Mouse (Mus musculus): ENCODE measurements around the gene Ppan. TPM values are rescaled to one million over a fixed set of nuclear protein-coding genes. Genes with fewer than 3 reads are reported as not detected.

Gene Ppan
- polyA plus RNA-seq, 1 experiment from 2014 or later = 178 TPM

DNA sequence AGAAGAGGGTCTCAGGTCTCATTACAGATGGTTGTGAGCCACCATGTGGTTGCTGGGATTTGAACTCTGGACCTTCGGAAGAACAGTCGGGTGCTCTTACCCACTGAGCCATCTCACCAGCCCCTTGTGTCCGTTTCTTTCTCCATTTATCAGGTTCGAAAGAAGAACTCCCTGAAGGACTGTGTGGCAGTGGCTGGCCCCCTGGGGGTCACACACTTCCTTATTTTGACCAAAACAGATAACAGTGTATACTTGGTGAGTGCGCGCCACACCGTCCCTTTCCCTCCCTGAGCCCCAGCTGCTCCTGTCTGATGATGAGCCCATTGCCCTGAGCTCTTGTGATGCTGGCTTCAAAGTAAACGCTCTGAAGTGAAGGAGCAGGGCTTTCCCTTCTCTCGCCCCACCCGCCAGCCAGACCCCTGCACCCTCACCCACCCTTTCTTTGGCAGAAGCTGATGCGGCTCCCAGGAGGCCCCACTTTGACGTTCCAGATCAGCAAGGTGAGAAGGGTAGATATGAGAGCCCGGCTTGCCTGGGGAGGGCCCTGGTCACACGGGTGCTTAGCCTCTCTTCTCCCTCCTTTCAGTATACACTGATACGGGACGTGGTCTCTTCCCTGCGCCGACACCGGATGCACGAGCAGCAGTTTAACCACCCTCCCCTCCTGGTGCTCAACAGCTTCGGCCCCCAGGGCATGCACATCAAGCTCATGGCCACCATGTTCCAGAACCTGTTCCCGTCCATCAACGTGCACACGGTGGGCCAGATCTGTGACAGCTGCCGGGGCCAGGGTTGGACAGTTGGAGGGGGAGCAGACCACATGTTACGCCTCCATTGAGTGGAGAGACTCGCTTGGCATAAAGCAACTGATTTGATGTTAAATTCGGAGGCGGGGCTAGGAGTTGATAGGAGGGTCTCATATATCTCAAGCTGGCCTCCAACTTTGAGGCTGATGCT is 1.5 kb downstream of the Ppan start:
- Histone ChIP-seq H3K4me3 (ENCODE audit: low read depth, low read length) (peak overlapping the region; percentile 67), H3K36me3 (ENCODE audit: control insufficient read depth, insufficient read depth, low read length) (peaks cover 50% of the 10 kb centered on the region), H3K9ac (ENCODE audit: low read depth, low read length) (peak overlapping the region; percentile 93), H3K27ac (ENCODE audit: low read depth, low read length) (peak overlapping the region; percentile 95), H3K4me1 (replicated peaks; ENCODE audit: control insufficient read depth, insufficient read depth, low read length) (peaks cover 16% of the 10 kb centered on the region), H3K27me3 (replicated peaks; ENCODE audit: control insufficient read depth, insufficient read depth, low read length) (no peaks in the 10 kb centered on the region), H3K9me3 (ENCODE audit: control insufficient read depth, low read length) (no peaks in the 10 kb centered on the region), H3K4me2 (peak overlapping the region; percentile 76)
- WGBS = 53% methylated on average over 29 of the region's 29 CpGs
- ATAC-seq (replicated peaks; ENCODE audit: low FRiP score) (peak; percentile 76), DNase-seq (ENCODE audit: low spot score) (no peak)

DNA sequence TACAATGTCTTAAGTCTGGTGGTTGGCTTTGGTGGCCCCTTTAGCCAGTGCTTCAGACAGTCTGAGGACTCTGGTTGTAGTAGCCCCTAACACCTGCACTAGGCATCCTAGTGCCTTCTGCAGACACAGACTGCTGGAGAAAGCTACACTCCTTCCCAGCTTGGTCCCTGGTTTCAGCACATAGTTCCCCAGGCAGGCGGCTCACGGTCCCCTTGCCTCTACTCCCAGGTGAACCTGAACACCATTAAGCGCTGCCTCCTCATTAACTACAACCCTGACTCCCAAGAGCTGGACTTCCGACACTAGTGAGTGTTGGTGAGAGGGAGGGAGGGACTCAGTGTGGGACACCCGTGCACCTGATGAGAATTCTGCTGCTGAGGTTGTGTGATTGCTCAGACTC is 2.4 kb downstream of the Ppan start:
- DNase-seq (ENCODE audit: low spot score) (no peak), ATAC-seq (replicated peaks; ENCODE audit: low FRiP score) (no peak)
- Histone ChIP-seq H3K27ac (ENCODE audit: low read depth, low read length) (peak overlapping the region; percentile 95), H3K27me3 (replicated peaks; ENCODE audit: control insufficient read depth, insufficient read depth, low read length) (no peaks in the 10 kb centered on the region), H3K9me3 (ENCODE audit: control insufficient read depth, low read length) (no peaks in the 10 kb centered on the region), H3K9ac (ENCODE audit: low read depth, low read length) (peak overlapping the region; percentile 93; the same call in 1 of the 2 replicates), H3K36me3 (ENCODE audit: control insufficient read depth, insufficient read depth, low read length) (peaks cover 60% of the 10 kb centered on the region), H3K4me2 (peak overlapping the region; percentile 76), H3K4me1 (replicated peaks; ENCODE audit: control insufficient read depth, insufficient read depth, low read length) (peaks cover 16% of the 10 kb centered on the region), H3K4me3 (ENCODE audit: low read depth, low read length) (peak overlapping the region; percentile 67; the same call in 1 of the 2 replicates)
- WGBS = 89% methylated on average over 5 of the region's 5 CpGs

DNA sequence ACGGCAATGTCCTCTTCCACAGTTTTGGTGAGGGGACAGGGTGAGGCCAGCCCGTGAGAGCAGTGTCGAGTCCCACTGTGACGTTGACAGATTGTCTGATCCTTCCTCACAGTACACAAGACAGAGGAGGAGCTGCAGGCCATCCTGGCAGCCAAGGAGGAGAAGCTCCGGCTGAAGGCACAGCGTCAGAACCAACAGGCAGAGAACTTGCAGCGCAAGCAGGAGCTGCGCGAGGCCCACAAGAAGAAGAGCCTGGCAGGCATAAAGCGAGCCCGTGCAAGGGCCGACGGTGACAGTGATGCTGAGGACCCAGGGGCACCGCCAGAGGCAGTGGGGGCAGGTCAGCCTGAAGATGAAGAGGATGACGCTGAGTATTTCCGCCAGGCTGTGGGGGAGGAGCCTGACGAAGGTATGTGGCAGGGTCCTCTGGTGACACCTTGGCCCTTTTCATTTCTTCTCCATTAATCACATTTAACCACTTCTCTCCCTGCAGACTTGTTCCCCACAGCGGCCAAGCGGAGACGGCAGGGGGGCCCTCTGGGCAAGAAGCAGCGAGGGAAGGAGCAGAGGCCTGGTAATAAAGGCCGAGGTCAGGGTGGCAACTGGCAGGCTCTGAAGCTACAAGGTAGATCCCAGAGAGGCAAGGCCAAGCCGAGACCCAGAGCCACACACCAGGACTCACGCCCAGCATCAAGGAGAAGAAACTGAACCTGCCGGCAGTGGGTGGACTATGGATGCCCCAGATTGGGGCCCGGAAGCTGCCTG is 3.5 kb downstream of the Ppan start:
- H3K4me3 ChIP-seq (ENCODE audit: low read depth, low read length) = peak overlapping the region; percentile 67; the same call in 1 of the 2 replicates
- peak overlapping the region; percentile 93; the same call in 1 of the 2 replicates for H3K9ac ChIP-seq (ENCODE audit: low read depth, low read length)
- no peak overlapping the region for H3K4me2 ChIP-seq
- peaks cover 16% of the 10 kb centered on the region for H3K4me1 ChIP-seq (replicated peaks; ENCODE audit: control insufficient read depth, insufficient read depth, low read length)
- peaks cover 70% of the 10 kb centered on the region for H3K36me3 ChIP-seq (ENCODE audit: control insufficient read depth, insufficient read depth, low read length)
- H3K9me3 ChIP-seq (ENCODE audit: control insufficient read depth, low read length) = no peaks in the 10 kb centered on the region
- H3K27ac ChIP-seq (ENCODE audit: low read depth, low read length) = peak overlapping the region; percentile 62
- DNase-seq (ENCODE audit: low spot score) (no peak), ATAC-seq (replicated peaks; ENCODE audit: low FRiP score) (no peak)
- 77% methylated on average over 26 of the region's 26 CpGs for WGBS
- no peaks in the 10 kb centered on the region for H3K27me3 ChIP-seq (replicated peaks; ENCODE audit: control insufficient read depth, insufficient read depth, low read length)

DNA sequence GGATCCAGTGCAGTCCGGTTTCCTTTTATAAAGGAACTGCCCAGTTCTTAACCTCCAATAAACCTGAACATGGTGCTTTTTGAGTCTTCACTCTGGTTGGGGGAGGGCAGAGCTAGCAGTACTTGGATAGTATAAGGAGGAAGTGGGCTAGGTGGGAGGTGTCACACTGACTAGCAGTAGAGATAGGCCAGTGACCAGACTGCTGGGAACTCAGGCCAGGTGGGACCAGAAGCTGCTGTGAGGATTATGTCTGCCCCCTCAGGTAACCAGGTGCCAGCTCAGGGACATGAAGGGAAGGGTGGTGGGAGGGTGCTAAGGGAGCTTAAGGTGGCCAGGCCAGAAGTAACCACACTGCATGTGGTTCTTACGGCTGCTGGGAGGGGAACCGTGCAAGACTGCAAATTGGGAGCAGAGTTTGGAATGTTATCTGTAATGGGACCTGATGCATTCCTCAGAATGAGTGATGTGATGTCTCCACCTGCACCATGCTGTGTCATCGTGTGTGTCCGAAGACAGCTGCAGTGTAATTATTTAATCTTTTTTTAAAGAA is 4.2 kb downstream of the Ppan start:
- Histone ChIP-seq H3K9me3 (ENCODE audit: control insufficient read depth, low read length) (no peaks in the 10 kb centered on the region), H3K4me2 (no peak overlapping the region), H3K36me3 (ENCODE audit: control insufficient read depth, insufficient read depth, low read length) (peaks cover 72% of the 10 kb centered on the region), H3K4me1 (replicated peaks; ENCODE audit: control insufficient read depth, insufficient read depth, low read length) (peaks cover 22% of the 10 kb centered on the region), H3K9ac (ENCODE audit: low read depth, low read length) (peak overlapping the region; percentile 34; the same call in 1 of the 2 replicates), H3K4me3 (ENCODE audit: low read depth, low read length) (peak overlapping the region; percentile 17; the same call in 1 of the 2 replicates), H3K27ac (ENCODE audit: low read depth, low read length) (peak overlapping the region; percentile 62), H3K27me3 (replicated peaks; ENCODE audit: control insufficient read depth, insufficient read depth, low read length) (no peaks in the 10 kb centered on the region)
- 56% methylated on average over 5 of the region's 5 CpGs for WGBS
- no peak for ATAC-seq (replicated peaks; ENCODE audit: low FRiP score)
- peak; percentile 62 for DNase-seq (ENCODE audit: low spot score)

DNA sequence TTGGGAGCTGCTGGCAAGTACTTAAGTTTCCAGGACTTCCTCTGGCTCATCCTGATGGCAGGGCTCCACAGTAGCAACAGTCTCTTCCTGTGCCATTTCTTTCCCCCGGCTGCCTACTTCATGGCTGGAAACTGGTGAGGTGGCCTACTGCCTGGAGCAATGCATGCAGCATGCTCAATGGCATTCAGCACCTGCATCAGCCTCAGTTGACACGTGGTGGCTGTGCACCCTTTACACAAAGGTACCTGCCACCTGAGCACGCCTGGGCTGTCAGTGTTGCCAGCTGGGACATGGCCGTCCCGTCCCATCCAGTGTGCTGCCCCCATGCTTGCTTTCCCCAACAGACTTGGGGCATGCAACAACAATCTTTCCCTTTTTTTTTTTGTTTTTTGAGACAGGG is 5.1 kb downstream of the Ppan start:
- Histone ChIP-seq H3K4me2 (no peak overlapping the region), H3K9ac (ENCODE audit: low read depth, low read length) (no peak overlapping the region), H3K9me3 (ENCODE audit: control insufficient read depth, low read length) (no peaks in the 10 kb centered on the region), H3K27ac (ENCODE audit: low read depth, low read length) (0 out of 2 replicates have a peak overlapping the region, but pooled peaks have one; percentile 0), H3K4me1 (replicated peaks; ENCODE audit: control insufficient read depth, insufficient read depth, low read length) (peaks cover 27% of the 10 kb centered on the region), H3K27me3 (replicated peaks; ENCODE audit: control insufficient read depth, insufficient read depth, low read length) (no peaks in the 10 kb centered on the region), H3K36me3 (ENCODE audit: control insufficient read depth, insufficient read depth, low read length) (peaks cover 72% of the 10 kb centered on the region), H3K4me3 (ENCODE audit: low read depth, low read length) (0 out of 2 replicates have a peak overlapping the region, but pooled peaks have one; percentile 7)
- no peak for DNase-seq (ENCODE audit: low spot score)
- no peak for ATAC-seq (replicated peaks; ENCODE audit: low FRiP score)
- 59% methylated on average over 5 of the region's 5 CpGs for WGBS

DNA sequence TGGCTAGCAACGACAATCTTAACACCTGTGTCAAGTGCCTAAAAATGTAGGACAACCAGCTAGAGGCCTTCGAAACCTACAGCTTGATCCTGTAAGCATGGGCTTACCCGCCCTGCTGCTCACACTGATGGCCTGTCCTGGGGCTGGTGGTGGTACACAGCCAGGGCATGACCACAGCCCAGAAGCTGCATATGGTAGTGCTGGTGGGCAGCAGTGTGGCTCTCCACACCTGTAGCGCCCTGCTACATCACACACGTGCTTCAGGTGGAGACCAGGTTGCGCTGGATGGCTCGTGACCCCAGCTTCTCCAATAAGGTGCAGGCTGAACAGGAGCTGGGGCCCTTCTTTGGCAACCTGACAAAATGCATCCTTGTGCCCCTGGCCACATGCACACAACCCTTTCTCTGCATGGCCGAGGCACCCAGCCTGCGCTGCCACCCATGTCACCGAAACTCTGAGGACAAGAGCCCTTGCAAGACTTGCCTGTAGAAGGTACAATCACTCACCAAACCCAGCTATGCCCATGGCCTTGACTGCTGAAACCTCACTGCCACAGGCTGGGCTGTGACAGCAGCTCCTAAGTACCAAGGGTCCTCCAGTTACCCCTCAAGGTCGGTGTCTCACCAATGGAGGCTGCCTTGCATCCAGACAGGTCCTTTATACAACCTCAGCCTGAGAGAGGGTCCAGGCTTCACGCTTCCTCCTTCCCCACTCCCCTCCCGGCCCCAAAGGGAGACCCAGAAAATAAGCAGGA is 5.8 kb downstream of the Ppan start:
- no peak overlapping the region for H3K9ac ChIP-seq (ENCODE audit: low read depth, low read length)
- H3K36me3 ChIP-seq (ENCODE audit: control insufficient read depth, insufficient read depth, low read length) = peaks cover 72% of the 10 kb centered on the region
- 0 out of 2 replicates have a peak overlapping the region, but pooled peaks have one; percentile 7 for H3K4me3 ChIP-seq (ENCODE audit: low read depth, low read length)
- H3K4me1 ChIP-seq (replicated peaks; ENCODE audit: control insufficient read depth, insufficient read depth, low read length) = peaks cover 27% of the 10 kb centered on the region
- H3K9me3 ChIP-seq (ENCODE audit: control insufficient read depth, low read length) = no peaks in the 10 kb centered on the region
- no peaks in the 10 kb centered on the region for H3K27me3 ChIP-seq (replicated peaks; ENCODE audit: control insufficient read depth, insufficient read depth, low read length)
- DNase-seq (ENCODE audit: low spot score) (no peak), ATAC-seq (replicated peaks; ENCODE audit: low FRiP score) (no peak)
- no peak overlapping the region for H3K4me2 ChIP-seq
- 0 out of 2 replicates have a peak overlapping the region, but pooled peaks have one; percentile 38 for H3K27ac ChIP-seq (ENCODE audit: low read depth, low read length)
- WGBS = 82% methylated on average over 13 of the region's 13 CpGs

DNA sequence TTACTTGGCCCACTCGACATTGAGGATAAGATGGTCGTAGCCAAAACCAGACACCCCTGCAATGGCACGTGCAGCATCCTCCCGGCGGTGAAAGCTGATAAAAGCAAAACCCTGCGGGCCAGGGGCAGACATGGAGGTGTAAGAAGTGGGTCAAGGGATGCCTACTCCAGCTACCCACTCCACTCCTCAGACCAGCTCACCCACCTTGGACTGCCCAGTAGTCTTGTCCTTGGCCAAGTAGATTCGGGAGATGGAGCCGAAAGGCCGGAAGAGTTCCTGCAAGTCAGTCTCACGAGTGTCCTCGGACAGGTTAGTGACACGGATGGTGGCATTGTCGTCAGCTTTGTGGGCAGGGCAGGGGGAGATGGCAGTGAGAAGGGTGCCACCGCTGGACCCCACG is 6.7 kb downstream of the Ppan start:
- Histone ChIP-seq H3K27me3 (replicated peaks; ENCODE audit: control insufficient read depth, insufficient read depth, low read length) (no peaks in the 10 kb centered on the region), H3K4me2 (no peak overlapping the region), H3K4me1 (replicated peaks; ENCODE audit: control insufficient read depth, insufficient read depth, low read length) (peaks cover 21% of the 10 kb centered on the region), H3K9me3 (ENCODE audit: control insufficient read depth, low read length) (no peaks in the 10 kb centered on the region), H3K36me3 (ENCODE audit: control insufficient read depth, insufficient read depth, low read length) (peaks cover 69% of the 10 kb centered on the region), H3K9ac (ENCODE audit: low read depth, low read length) (no peak overlapping the region), H3K27ac (ENCODE audit: low read depth, low read length) (0 out of 2 replicates have a peak overlapping the region, but pooled peaks have one; percentile 38), H3K4me3 (ENCODE audit: low read depth, low read length) (no peak overlapping the region)
- 90% methylated on average over 15 of the region's 15 CpGs for WGBS
- ATAC-seq (replicated peaks; ENCODE audit: low FRiP score) = no peak
- no peak for DNase-seq (ENCODE audit: low spot score)

DNA sequence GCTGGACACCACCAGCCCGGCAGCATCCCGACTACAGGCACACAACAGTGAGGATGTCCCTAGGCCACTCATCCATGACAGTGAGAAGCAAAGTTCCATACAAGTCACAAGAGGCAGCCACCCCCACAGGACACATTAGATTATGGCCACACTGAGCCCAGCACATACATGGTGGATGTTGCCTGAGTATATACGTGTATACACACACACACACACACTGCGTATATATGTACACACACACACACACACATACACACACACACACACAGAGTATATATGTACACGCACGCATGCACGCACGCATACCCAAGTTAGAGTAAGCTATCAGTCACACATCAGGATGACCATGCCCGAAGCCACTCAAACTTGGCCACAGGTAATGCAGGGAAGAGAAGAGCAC is 7.4 kb downstream of the Ppan start:
- Histone ChIP-seq H3K36me3 (ENCODE audit: control insufficient read depth, insufficient read depth, low read length) (peaks cover 62% of the 10 kb centered on the region), H3K27me3 (replicated peaks; ENCODE audit: control insufficient read depth, insufficient read depth, low read length) (no peaks in the 10 kb centered on the region), H3K27ac (ENCODE audit: low read depth, low read length) (no peak overlapping the region), H3K9ac (ENCODE audit: low read depth, low read length) (no peak overlapping the region), H3K4me3 (ENCODE audit: low read depth, low read length) (no peak overlapping the region), H3K9me3 (ENCODE audit: control insufficient read depth, low read length) (no peaks in the 10 kb centered on the region), H3K4me2 (no peak overlapping the region), H3K4me1 (replicated peaks; ENCODE audit: control insufficient read depth, insufficient read depth, low read length) (peaks cover 14% of the 10 kb centered on the region)
- DNase-seq (ENCODE audit: low spot score) (no peak), ATAC-seq (replicated peaks; ENCODE audit: low FRiP score) (no peak)
- WGBS = 93% methylated on average over 9 of the region's 9 CpGs
